Mouse (Mus musculus) E14TG2a.4 (cell line): ENCODE results near the gene Gm17304.

Experiments used
- CTCF ChIP-seq: conservative IDR thresholded peaks from 2 replicates; pipeline ENCODE4 v1.5.1; 2014; ENCODE audit warnings: low read length
- NANOG ChIP-seq: IDR thresholded peaks from 2 replicates; pipeline ENCODE4 v1.6.1; 2014; ENCODE audit warnings: borderline replicate concordance, low read length, mixed read lengths
- POU5F1 ChIP-seq: IDR thresholded peaks from 2 replicates; pipeline ENCODE4 v1.6.1; 2014; ENCODE audit warnings: low read length, borderline replicate concordance

DNA sequence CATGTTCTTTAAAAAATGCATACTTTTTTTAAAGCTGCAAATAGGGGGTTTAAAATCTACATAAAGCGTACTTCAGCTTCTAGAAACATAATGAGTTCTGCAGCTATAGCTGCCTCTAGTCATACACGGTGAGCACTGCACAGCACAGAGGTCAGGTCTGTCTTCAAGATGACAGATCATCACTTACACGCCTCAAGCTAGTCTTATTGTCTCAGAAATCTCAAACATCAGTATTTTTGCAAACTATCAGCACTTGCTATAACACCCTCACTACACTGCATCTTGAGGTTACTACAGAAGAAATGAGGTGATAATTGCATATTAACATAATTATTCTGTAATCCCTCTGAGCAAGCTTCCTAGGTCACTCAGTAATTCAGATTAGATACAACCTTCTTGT is 33.0 kb downstream of the Gm17304 start:
- TF ChIP-seq CTCF: no peak
- TF ChIP-seq POU5F1: no peak
- TF ChIP-seq NANOG: no peak
